Mouse (Mus musculus): ENCODE measurements around the gene Morf4l2.
"Not testable (repeated sequence)": the region's sequence is repeated elsewhere in the genome, so short reads cannot be mapped to it uniquely, and the experiment has no call there.

Morf4l2 gene

DNA sequence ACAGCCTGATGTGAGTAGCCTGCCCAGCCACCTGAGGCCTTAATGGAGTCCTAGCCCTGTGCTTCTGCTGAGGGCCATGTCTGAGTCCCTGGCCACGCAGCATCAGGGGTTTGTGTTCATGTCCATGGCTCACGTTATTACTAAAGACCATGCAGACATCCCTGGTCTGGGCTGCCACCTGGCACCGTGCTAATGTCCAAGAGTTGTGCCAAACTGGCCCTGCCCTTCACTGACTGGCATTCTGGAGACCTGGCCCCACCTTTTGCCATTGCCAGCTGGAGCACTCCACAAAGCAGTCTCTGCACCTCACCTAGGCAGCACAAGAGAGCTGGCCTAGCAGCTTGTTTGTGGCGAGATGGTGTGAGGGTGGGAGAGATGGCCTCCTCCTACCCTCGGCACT is 50.3 kb downstream of the Morf4l2 start:
- no peak for DNase-seq

DNA sequence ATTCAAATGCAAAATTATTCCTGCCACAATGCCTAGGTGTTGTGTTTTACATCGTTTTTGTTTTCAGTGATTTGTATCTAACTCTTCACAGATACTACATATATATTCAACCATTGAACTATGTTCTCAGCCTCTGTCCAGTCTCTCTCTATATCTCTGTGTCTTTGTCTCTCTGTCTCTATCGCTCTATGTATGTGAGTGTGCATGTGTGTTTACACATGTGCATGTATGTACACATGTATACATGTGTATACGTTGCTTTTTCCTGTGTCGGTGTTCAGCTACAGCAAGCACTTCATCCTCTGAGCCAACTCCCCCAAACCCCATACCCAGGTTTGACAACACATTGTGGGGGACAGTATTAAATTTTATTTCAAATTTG is 51.2 kb downstream of the Morf4l2 start:
- no peak for DNase-seq

DNA sequence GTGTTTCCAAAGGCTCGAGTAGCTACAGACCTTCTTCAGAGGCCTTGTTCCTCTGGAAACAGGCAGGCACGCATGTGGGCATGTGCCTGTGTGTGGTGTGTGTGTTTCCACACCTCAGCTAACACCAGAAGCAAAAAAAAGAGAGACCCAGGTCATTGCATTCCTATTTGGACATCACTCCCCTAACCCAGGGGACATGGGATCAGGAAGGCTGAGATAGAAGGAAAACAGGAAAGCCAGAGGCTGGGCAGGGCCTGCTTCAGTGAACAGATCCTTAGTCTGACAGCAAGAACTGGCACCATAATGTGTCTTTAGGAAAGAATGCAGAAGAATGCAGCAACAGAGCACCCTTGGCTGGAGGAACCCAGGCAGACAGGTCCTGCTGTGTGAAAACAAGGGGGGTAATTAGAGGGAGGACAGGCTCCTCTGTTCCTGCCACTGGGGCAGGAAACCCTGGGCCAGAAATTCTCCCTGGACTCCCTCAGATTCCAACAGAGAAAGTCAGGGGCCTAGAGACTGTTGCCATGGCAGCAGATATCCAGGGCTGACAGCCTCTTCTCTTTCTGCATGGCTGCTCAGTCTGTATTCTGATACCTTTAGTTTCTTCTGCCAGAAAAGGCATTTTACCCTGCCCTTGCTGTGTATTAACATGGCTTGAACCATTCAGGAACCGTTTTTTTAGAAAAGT is 51.7 kb downstream of the Morf4l2 start:
- DNase-seq: not testable (repeated sequence)
